Mouse (Mus musculus) liver, embryonic 14.5 days (tissue): ENCODE results near the gene Tmem94. TPM values are rescaled to one million over a fixed set of nuclear protein-coding genes. Genes with fewer than 3 reads are reported as not detected.

ENCODE experiments used
- ATAC-seq: fragments of 200-750 bp; cut with Nextera tagmentation; 2 replicates; pipeline ENCODE4 v1.8.0; 2017; ENCODE audit warnings: moderate number of reproducible peaks, mild to moderate bottlenecking, moderate library complexity; ENCODE audit not compliant: insufficient read depth
- DNase-seq, 3 experiments: peaks; one replicate each; pipeline ENCODE4 v3.0.0-alpha.2; 2012 to 2013; ENCODE audit warnings: low read depth in 3 of 3, low spot score in 3 of 3
- H3K27ac ChIP-seq: fragments of 300-500 bp; sonication (generic); 2 replicates; pipeline ENCODE4 v1.5.1; 2014; ENCODE audit warnings: moderate library complexity, mild to moderate bottlenecking, control low read depth, inconsistent platforms
- H3K27me3 ChIP-seq: fragments of 300-500 bp; sonication (generic); 2 replicates; pipeline ENCODE4 v1.6.1; 2014; ENCODE audit warnings: mild to moderate bottlenecking, low read length, moderate library complexity; ENCODE audit not compliant: control insufficient read depth, insufficient read depth
- H3K36me3 ChIP-seq: fragments of 300-500 bp; sonication (generic); replicated peaks from 2 replicates; pipeline ENCODE4 v1.6.1; 2014; ENCODE audit warnings: low read depth; ENCODE audit not compliant: control insufficient read depth, insufficient read depth
- H3K4me1 ChIP-seq, 2 experiments: fragments of 200-500 bp in 1 of 2; fragments of 300-500 bp in 1 of 2; sonication (generic) in 1 of 2; replicated peaks; 2 replicates each; pipeline ENCODE4 v1.6.1; 2012 to 2014; ENCODE audit warnings: antibody characterized with exemption in 1 of 2, inconsistent platforms in 1 of 2, low read length in 1 of 2; ENCODE audit not compliant: control insufficient read depth in 2 of 2, insufficient read depth in 2 of 2
- H3K4me2 ChIP-seq: fragments of 300-500 bp; sonication (generic); 2 replicates; pipeline ENCODE4 v1.6.1; 2014; ENCODE audit warnings: low read depth, mild to moderate bottlenecking, control low read depth, moderate library complexity
- H3K4me3 ChIP-seq, 2 experiments: fragments of 200-500 bp in 1 of 2; fragments of 300-500 bp in 1 of 2; sonication (generic) in 1 of 2; 2 replicates each; pipeline ENCODE4 v1.5.1; 2012 to 2014; ENCODE audit warnings: low read depth in 2 of 2, low read length in 2 of 2, mild to moderate bottlenecking in 2 of 2, control low read depth in 1 of 2, inconsistent platforms in 1 of 2, moderate library complexity in 1 of 2; ENCODE audit not compliant: insufficient read depth in 1 of 2
- H3K9ac ChIP-seq: fragments of 300-500 bp; sonication (generic); replicated peaks from 2 replicates; pipeline ENCODE4 v1.6.1; 2014; ENCODE audit warnings: mild to moderate bottlenecking, control low read depth, moderate library complexity
- H3K9me3 ChIP-seq: fragments of 300-500 bp; sonication (generic); 2 replicates; pipeline ENCODE4 v1.6.1; 2016; ENCODE audit warnings: low read length, mixed read lengths; ENCODE audit not compliant: control insufficient read depth
- CTCF ChIP-seq: IDR thresholded peaks from 2 replicates; pipeline ENCODE4 v1.5.1; 2016; ENCODE audit warnings: antibody characterized with exemption, low read depth, control low read depth
- EP300 ChIP-seq: IDR thresholded peaks from 2 replicates; pipeline ENCODE4 v1.6.1; 2016; ENCODE audit warnings: antibody characterized with exemption, low read depth
- WGBS: fragments of 180-500 bp; shearing (Covaris S2); extraction: QIAGEN DNeasy Blood & Tissue Kit; methylation state at CpG from one replicate; pipeline ENCODE4 v1.1.7; 2014; ENCODE audit not compliant: insufficient replicate concordance; 5-methylcytosine and 5-hydroxymethylcytosine counted together
- polyA plus RNA-seq, 2 experiments: library from polyadenylated mRNA; depleted of rRNA in 1 of 2; stranded (reverse) in 1 of 2; unstranded in 1 of 2; fragments of >200 nt; fragmentation: Nextera tagmentation in 1 of 2; extraction: Ambion mirVana in 1 of 2; gene quantifications; 2 replicates each; pipeline versions ENCODE4 v1.2.1 to v1.2.3; 2012 to 2014

Gene Tmem94
- polyA plus RNA-seq, 2 experiments: 3.7 to 11.0 TPM

DNA sequence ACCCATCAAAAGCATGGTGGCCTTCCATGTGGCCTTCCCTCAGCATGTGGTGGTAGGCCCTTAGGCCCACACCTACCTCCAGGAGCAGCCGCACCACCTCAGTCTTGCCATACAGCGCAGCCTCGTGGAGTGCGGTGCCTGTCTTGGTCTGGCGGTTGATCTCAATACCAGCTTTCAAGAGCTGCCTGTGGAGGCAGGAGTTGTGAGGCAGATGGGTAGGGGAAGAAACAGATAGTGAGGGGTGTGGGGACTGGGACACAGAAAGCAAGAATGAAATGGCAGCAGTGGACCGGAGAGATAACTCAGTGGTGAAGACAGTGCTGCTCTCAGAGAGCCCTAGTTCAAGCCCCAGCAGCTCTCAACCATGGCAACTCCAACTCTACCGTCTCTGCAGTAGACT is 39.8 kb downstream of the Tmem94 start:
- ATAC-seq (peak; percentile 91), DNase-seq (peak; percentile 78 to 80 (median 79))
- H3K27me3 ChIP-seq: no peaks in the 10 kb centered on the region
- peak overlapping the region; percentile 68 for H3K4me2 ChIP-seq
- 18% methylated on average over 7 of the region's 7 CpGs for WGBS
- peak overlapping the region; percentile 74 for H3K9ac ChIP-seq
- H3K4me3 ChIP-seq: peak overlapping the region; percentile 51 to 54
- TF ChIP-seq CTCF (peak; percentile 67), EP300 (peak; percentile 91)
- H3K9me3 ChIP-seq: no peaks in the 10 kb centered on the region
- peak overlapping the region; percentile 95 for H3K27ac ChIP-seq
- H3K4me1 ChIP-seq: peaks cover 28 to 40% of the 10 kb centered on the region in 2 experiments
- peaks cover 39% of the 10 kb centered on the region for H3K36me3 ChIP-seq

GRCm38 (mm10) chr11:115806154-115806553 is 40.9 kb downstream of the Tmem94 start:
- DNase-seq (no peak), ATAC-seq (no peak)
- Histone ChIP-seq H3K4me1 (peaks cover 28 to 42% of the 10 kb centered on the region in 2 experiments), H3K27ac (peak overlapping the region; percentile 12), H3K4me2 (0 out of 2 replicates have a peak overlapping the region, but pooled peaks have one; percentile 7), H3K27me3 (no peaks in the 10 kb centered on the region), H3K9ac (no peak overlapping the region), H3K4me3 (no peak overlapping the region), H3K9me3 (no peaks in the 10 kb centered on the region), H3K36me3 (peaks cover 28% of the 10 kb centered on the region)
- 81% methylated on average over 10 of the region's 10 CpGs for WGBS
- TF ChIP-seq CTCF (no peak), EP300 (no peak)

GRCm38 (mm10) chr11:115807306-115807705 is 42.1 kb downstream of the Tmem94 start:
- no peak for TF ChIP-seq EP300
- no peak for TF ChIP-seq CTCF
- ATAC-seq (no peak), DNase-seq (no peak)
- WGBS: 83% methylated on average over 6 of the region's 6 CpGs
- peaks cover 17% of the 10 kb centered on the region for H3K36me3 ChIP-seq
- H3K4me1 ChIP-seq: peaks cover 30 to 42% of the 10 kb centered on the region in 2 experiments
- no peak overlapping the region for H3K4me3 ChIP-seq
- no peaks in the 10 kb centered on the region for H3K27me3 ChIP-seq
- no peak overlapping the region for H3K27ac ChIP-seq
- no peaks in the 10 kb centered on the region for H3K9me3 ChIP-seq
- H3K4me2 ChIP-seq: no peak overlapping the region
- H3K9ac ChIP-seq: no peak overlapping the region

GRCm38 (mm10) chr11:115807971-115808370 is 42.7 kb downstream of the Tmem94 start:
- Histone ChIP-seq H3K9me3 (no peaks in the 10 kb centered on the region), H3K4me2 (no peak overlapping the region), H3K4me1 (peaks cover 33 to 45% of the 10 kb centered on the region in 2 experiments), H3K27me3 (no peaks in the 10 kb centered on the region), H3K9ac (no peak overlapping the region), H3K4me3 (no peak overlapping the region), H3K27ac (no peak overlapping the region), H3K36me3 (peaks cover 10% of the 10 kb centered on the region)
- ATAC-seq (no peak), DNase-seq (no peak)
- WGBS: 81% methylated on average over 11 of the region's 11 CpGs
- no peak for TF ChIP-seq CTCF
- no peak for TF ChIP-seq EP300

GRCm38 (mm10) chr11:115808696-115809310 is 43.6 kb downstream of the Tmem94 start:
- no peaks in the 10 kb centered on the region for H3K27me3 ChIP-seq
- ATAC-seq (no peak), DNase-seq (no peak)
- H3K4me3 ChIP-seq: no peak overlapping the region
- no peak overlapping the region for H3K27ac ChIP-seq
- H3K9me3 ChIP-seq: no peaks in the 10 kb centered on the region
- H3K4me2 ChIP-seq: no peak overlapping the region
- peaks cover 33 to 44% of the 10 kb centered on the region in 2 experiments for H3K4me1 ChIP-seq
- peaks cover 2% of the 10 kb centered on the region for H3K36me3 ChIP-seq
- H3K9ac ChIP-seq: peak overlapping the region; percentile 25; the same call in 1 of the 2 replicates
- TF ChIP-seq CTCF: peak; percentile 7; the same call in 1 of the 2 replicates
- no peak for TF ChIP-seq EP300
- 32% methylated on average over 10 of the region's 10 CpGs for WGBS
